Mouse (Mus musculus): Measurements from ENCODE around the gene Ing4.

Ing4 gene

GRCm38 (mm10) chr6:125090341-125091085 lies 51.0 kb downstream of the Ing4 start:
- peak; percentile 14 to 57 for DNase-seq (ENCODE audit: low spot score in 2 of 2)

GRCm38 (mm10) chr6:125092372-125092771 lies 52.8 kb downstream of the Ing4 start:
- peak; percentile 18 to 60 for DNase-seq (ENCODE audit: low spot score in 2 of 2)

- peak in 1 of 2 experiments; percentile 60 for DNase-seq (ENCODE audit: low spot score in 2 of 2)
Observed at GRCm38 (mm10) chr6:125094843-125095242, 55.3 kb downstream of the Ing4 start.

- DNase-seq (ENCODE audit: low spot score in 2 of 2) = peak; percentile 95 to 98
Observed at GRCm38 (mm10) chr6:125095391-125096278, 56.1 kb downstream of the Ing4 start, which contains the start of gene Chd4. TSS of gene Chd4 (plus strand) at chr6:125095981.

- no peak for DNase-seq (ENCODE audit: low spot score in 2 of 2)
Observed at GRCm38 (mm10) chr6:125096279-125096596, 56.7 kb downstream of the Ing4 start.

GRCm38 (mm10) chr6:125096597-125097345 lies 57.2 kb downstream of the Ing4 start:
- DNase-seq (ENCODE audit: low spot score in 2 of 2) = peak; percentile 58 to 84

- no peak for DNase-seq (ENCODE audit: low spot score in 2 of 2)
Observed at GRCm38 (mm10) chr6:125097346-125097689, 57.8 kb downstream of the Ing4 start.

- no peak for DNase-seq (ENCODE audit: low spot score in 2 of 2)
Observed at GRCm38 (mm10) chr6:125097951-125098350, 58.4 kb downstream of the Ing4 start.

GRCm38 (mm10) chr6:125098513-125098912 lies 59.0 kb downstream of the Ing4 start:
- no peak for DNase-seq (ENCODE audit: low spot score in 2 of 2)

Measured in spleen, postnatal 4 days (tissue).